Mouse (Mus musculus): ENCODE measurements around the gene Olfr1349.

Gene Olfr1349

GRCm38 (mm10) chr7:6522850-6523249 is at the start of gene Olfr1349:
TSS of gene Olfr1349 (minus strand) at chr7:6522950.
- no peak for TF ChIP-seq GATA4 (IDR thresholded peaks at IDR 0.05; ENCODE audit: insufficient replicate concordance, low read length)

DNA sequence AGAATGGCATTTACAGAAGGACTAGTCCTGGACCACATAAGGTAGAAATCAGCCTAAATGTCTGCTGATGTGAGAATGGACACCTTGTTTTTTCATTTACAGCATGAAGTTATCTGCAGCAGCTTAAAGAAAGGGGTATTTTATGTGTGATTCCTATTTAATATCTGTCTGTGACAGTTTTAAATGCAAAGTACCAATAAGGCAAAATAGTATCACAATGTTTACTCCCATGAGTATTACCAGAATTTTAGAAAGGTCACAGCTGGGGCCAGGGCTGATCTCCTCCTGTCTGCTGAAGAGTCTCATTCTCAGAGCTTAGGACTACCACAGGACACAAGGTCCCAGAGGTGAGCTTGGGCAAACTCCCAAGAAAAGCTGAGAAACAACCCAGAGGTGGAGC is 41.8 kb upstream of the Olfr1349 start, which contains the start of gene Olfr1350:
Gene Olfr1350 (plus strand): TSS at position 301 of the 400 bp plus-strand sequence.
- TF ChIP-seq GATA4 (IDR thresholded peaks at IDR 0.05; ENCODE audit: insufficient replicate concordance, low read length), result no peak

GRCm38 (mm10) chr7:6526141-6526540 is 3.4 kb upstream of the Olfr1349 start:
- TF ChIP-seq GATA4 (IDR thresholded peaks at IDR 0.05; ENCODE audit: insufficient replicate concordance, low read length), result no peak

DNA sequence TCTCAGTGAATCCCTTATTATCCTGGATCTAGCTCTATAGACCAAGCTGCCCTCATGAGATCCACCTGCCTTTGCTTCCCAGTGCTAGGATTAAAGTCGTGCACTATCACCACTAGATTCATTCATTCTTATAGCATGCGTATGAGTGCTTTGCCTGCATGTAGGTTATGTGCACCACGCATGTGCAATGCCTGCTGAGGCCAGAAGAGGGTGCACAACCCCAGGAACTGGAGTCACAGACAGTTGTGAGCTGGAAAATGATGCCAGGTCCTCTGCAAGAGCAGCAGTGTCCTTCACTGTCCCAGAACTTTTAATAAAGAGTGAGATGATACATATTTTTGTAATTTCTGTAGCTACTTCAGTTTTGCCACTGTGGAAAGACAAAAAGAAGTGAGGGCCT is 2.3 kb upstream of the Olfr1349 start:
- no peak for TF ChIP-seq GATA4 (IDR thresholded peaks at IDR 0.05; ENCODE audit: insufficient replicate concordance, low read length)

DNA sequence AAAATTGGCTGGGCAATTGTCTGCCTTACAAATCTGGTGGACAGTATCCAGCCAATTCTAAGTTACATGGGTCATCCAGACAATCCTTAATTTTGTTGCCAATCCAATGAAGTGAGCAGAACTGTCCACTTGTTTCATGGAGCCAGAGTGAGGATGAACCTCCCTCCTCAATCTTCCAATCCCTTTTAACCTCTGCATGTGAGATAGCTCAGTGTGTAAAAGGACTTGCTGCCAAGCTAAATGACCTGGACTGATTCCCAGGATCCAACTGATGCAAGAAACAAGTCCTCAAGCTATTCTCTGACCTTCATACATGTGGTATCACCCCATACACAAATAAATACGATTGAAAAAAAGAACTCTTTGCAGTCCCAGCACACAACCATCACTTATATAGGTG is 1.1 kb downstream of the Olfr1349 start:
- no peak for TF ChIP-seq GATA4 (IDR thresholded peaks at IDR 0.05; ENCODE audit: insufficient replicate concordance, low read length)

- TF ChIP-seq GATA4 (IDR thresholded peaks at IDR 0.05; ENCODE audit: insufficient replicate concordance, low read length), result no peak
These were observed 14.1 kb downstream of the Olfr1349 start, which contains the start of gene Olfr1348 for GRCm38 (mm10) chr7:6508648-6509047. TSS of gene Olfr1348 (minus strand) at chr7:6508748.

GRCm38 (mm10) chr7:6499655-6500054 is 23.1 kb downstream of the Olfr1349 start, which contains the start of gene Olfr1347:
TSS of gene Olfr1347 (minus strand) at chr7:6499755.
- no peak for TF ChIP-seq GATA4 (IDR thresholded peaks at IDR 0.05; ENCODE audit: insufficient replicate concordance, low read length)

GRCm38 (mm10) chr7:6486841-6487240 is 35.9 kb downstream of the Olfr1349 start, which contains the start of gene Olfr5:
TSS of gene Olfr5 (minus strand) at chr7:6486941.
- no peak for TF ChIP-seq GATA4 (IDR thresholded peaks at IDR 0.05; ENCODE audit: insufficient replicate concordance, low read length)

- TF ChIP-seq GATA4 (IDR thresholded peaks at IDR 0.05; ENCODE audit: insufficient replicate concordance, low read length), result no peak
These were observed 55.8 kb downstream of the Olfr1349 start, which contains the start of gene Olfr1346 for GRCm38 (mm10) chr7:6466951-6467350. TSS of gene Olfr1346 (plus strand) at chr7:6467101.

Measured in liver, adult (tissue).